Mouse (Mus musculus) adrenal gland, postnatal 14 days (tissue): ENCODE data around the gene S100a7a. TPM values are rescaled to one million over a fixed set of nuclear protein-coding genes. Genes with fewer than 3 reads are reported as not detected.
A peak's percentile ranks its signal among the peaks of the same experiment; 100 is the strongest.

ENCODE experiments used
- DNase-seq: peaks from one replicate; pipeline ENCODE4 v3.0.0; 2021; ENCODE audit warnings: mixed read lengths
- long read RNA-seq, 2 experiments: library from polyadenylated mRNA; stranded (forward); transcript quantifications; one replicate each; pipeline ENCODE4 v2.0.0; 2021
- total RNA-seq: library from RNA; stranded (reverse); gene quantifications from 2 replicates; pipeline ENCODE4 v1.2.3, GENCODE M21; 2021

S100a7a gene
- total RNA-seq = not detected in 2 replicates
- long read RNA-seq, experiment 1 = 0 reads
- long read RNA-seq, experiment 2 = 0 reads

GRCm38 (mm10) chr3:90653717-90654116 is at the start of gene S100a7a:
TSS of gene S100a7a (plus strand) at chr3:90654017.
- no peak for DNase-seq

GRCm38 (mm10) chr3:90604416-90604815 is 49.4 kb upstream of the S100a7a start:
- peak; percentile 85 for DNase-seq

GRCm38 (mm10) chr3:90605049-90605448 is 48.8 kb upstream of the S100a7a start:
- DNase-seq = no peak

GRCm38 (mm10) chr3:90605736-90606135 is 48.1 kb upstream of the S100a7a start:
- DNase-seq = no peak

- no peak for DNase-seq
Observed at GRCm38 (mm10) chr3:90606185-90606584, 47.6 kb upstream of the S100a7a start.

- DNase-seq = no peak
Observed at GRCm38 (mm10) chr3:90607361-90607760, 46.5 kb upstream of the S100a7a start.

GRCm38 (mm10) chr3:90608223-90608622 is 45.6 kb upstream of the S100a7a start, which contains the start of gene S100a5:
TSS of gene S100a5 (plus strand) at chr3:90608523.
- no peak for DNase-seq

- DNase-seq = no peak
Observed at GRCm38 (mm10) chr3:90609102-90609501, 44.7 kb upstream of the S100a7a start.

- no peak for DNase-seq
Observed at GRCm38 (mm10) chr3:90611494-90611893, 42.3 kb upstream of the S100a7a start.

- no peak for DNase-seq
Observed at GRCm38 (mm10) chr3:90612061-90612460, 41.8 kb upstream of the S100a7a start.

- peak; percentile 72 for DNase-seq
Observed at GRCm38 (mm10) chr3:90612728-90613291, 41.0 kb upstream of the S100a7a start, which contains the start of gene S100a6. TSS of gene S100a6 (plus strand) at chr3:90612882.

GRCm38 (mm10) chr3:90613461-90614147 is 40.2 kb upstream of the S100a7a start:
- no peak for DNase-seq

- DNase-seq = no peak
Observed at GRCm38 (mm10) chr3:90614148-90614530, 39.7 kb upstream of the S100a7a start.

- no peak for DNase-seq
Observed at GRCm38 (mm10) chr3:90614611-90615251, 39.1 kb upstream of the S100a7a start.

- DNase-seq = peak; percentile 90
Observed at GRCm38 (mm10) chr3:90615415-90615814, 38.4 kb upstream of the S100a7a start.

- DNase-seq = no peak
Observed at GRCm38 (mm10) chr3:90615911-90616310, 37.9 kb upstream of the S100a7a start.

- DNase-seq = no peak
Observed at GRCm38 (mm10) chr3:90617586-90617985, 36.2 kb upstream of the S100a7a start.

- DNase-seq = no peak
Observed at GRCm38 (mm10) chr3:90621552-90621951, 32.3 kb upstream of the S100a7a start.

GRCm38 (mm10) chr3:90623435-90624071 is 30.3 kb upstream of the S100a7a start:
- peak; percentile 80 for DNase-seq

- DNase-seq = no peak
Observed at GRCm38 (mm10) chr3:90625496-90625895, 28.3 kb upstream of the S100a7a start.

- DNase-seq = no peak
Observed at GRCm38 (mm10) chr3:90626266-90627021, 27.4 kb upstream of the S100a7a start.

- no peak for DNase-seq
Observed at GRCm38 (mm10) chr3:90627366-90627765, 26.5 kb upstream of the S100a7a start.
